Mouse (Mus musculus): ENCODE data around the gene 1810009A15Rik.
A peak's percentile ranks its signal among the peaks of the same experiment; 100 is the strongest.

1810009A15Rik gene

DNA sequence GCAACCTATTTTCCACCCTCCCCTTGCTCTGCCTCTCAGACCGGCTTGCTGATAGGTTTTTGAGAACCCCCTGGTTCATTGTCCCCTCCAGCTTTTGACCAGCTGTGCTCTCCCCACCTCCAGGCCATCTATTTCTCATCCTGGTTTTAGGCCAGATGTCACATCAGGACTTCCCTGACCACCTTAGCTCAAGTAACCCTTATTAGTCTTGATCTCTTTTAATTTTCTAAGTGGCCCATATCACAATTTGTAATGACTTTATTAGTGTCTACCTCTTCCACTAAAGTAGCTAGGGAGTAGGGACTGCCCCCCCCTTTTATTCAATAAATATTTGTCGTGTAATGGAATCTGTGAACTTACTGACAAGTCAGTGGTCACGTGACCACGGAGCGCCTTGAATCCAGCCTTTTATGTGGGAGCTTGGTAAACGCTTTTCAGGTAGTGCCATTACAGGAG, 32.2 kb downstream of the 1810009A15Rik start:
- DNase-seq: peak; percentile 66 to 69

- no peak for DNase-seq
Observed at GRCm38 (mm10) chr19:8921741-8922140, 33.1 kb downstream of the 1810009A15Rik start.

DNA sequence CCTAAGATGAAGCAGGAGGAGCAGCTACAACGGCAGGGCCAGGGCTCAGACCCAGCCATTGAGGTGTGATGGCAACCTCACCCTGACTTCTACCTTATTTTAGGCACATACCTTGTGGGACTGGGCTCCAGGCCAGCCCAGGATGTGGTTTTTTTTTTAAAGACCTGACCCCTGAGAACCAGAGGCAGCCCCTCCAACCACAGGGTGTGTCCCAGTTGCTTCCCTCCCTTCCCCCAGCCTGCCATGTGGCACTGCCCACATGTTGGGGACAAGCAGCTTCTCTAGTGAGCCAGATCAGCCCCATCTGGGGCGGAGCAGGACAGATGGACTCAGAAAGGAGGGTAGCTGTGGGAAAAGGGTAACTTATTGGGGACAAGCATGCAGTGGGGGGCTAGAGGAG, 38.1 kb downstream of the 1810009A15Rik start:
- no peak for DNase-seq

- no peak for DNase-seq
Observed at GRCm38 (mm10) chr19:8927891-8928525, 39.4 kb downstream of the 1810009A15Rik start.

DNA sequence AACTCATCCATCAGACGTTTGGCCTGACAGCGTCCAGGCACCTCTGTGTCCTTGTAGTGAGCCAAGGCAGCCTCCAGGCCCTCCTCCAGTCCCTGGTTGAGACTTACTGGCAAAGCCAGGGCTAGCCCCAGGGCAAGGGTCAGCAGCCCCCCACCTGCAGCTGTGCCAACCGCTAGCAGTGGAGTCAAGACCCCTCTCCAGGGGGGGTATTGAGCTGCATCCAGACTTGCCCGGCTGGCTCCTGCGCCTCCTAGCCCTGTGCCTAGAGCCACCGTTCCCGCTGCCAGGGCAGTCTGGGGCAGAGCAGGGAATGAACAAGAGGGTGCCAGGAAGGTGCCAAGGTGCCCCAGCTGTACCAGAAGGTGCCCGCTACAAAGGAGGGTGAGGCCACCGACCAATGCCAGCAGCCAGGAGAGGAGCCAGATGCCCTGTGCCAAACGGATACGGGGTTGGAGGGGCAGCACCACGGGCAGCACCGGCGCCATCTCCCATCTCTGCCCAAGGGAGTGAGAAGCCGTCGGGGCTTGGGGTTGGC, 40.1 kb downstream of the 1810009A15Rik start:
- no peak for DNase-seq

GRCm38 (mm10) chr19:8929224-8930088, 40.8 kb downstream of the 1810009A15Rik start, which contains the start of the genes Rom1 and Eml3:
Gene Rom1 (minus strand): TSS chr19:8929356.
Gene Eml3 (plus strand): TSS chr19:8929552.
- DNase-seq: peak; percentile 94 to 95

- no peak for DNase-seq
Observed at GRCm38 (mm10) chr19:8930117-8930516, 41.5 kb downstream of the 1810009A15Rik start.

DNA sequence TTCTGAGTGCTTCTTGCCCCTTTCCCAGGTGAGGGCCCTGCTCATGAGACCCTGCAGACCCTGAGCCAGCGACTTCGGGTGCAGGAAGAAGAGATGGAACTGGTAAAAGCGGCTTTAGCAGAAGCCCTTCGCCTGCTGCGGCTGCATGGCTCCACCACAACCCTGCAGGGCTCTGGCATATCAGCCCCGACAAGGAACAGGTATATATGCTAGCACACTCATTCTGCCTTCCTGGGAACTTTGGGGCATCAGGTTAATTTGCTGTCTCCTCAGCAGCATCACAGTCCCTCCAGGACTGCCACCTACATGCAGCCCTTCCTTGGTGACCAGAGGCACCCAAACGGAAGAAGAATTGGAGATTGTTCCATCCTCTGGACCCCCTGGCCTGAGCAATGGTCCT, 42.1 kb downstream of the 1810009A15Rik start:
- DNase-seq: no peak

DNA sequence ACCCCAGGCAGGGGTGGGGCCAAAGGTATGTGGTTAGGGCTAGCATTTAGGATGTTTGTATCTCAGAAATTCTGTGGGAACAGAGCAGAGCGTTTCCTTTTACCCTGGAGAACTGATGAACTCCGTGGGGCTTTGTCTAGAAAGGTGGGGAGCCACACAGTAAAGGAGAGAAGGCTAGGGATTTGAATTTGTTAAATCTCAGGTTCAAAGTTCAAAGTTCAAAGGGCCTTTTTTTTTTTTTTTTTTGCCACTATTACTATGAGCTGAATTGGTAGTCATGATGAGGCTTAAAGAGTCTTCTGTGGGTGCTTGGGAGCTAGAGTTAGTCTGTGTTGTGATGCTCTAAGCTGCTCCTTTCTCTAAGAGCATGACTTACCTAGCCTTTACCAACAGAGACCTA, 48.1 kb downstream of the 1810009A15Rik start:
- no peak for DNase-seq

All from kidney, postnatal 25 days (tissue).